In genomic region chr2:9388058-9388457, GRCm38 (mm10) we compare ENCODE assay signal across 16 mouse cellular contexts.
"Had no signal": no experiment of that assay in that cellular context is flagged by ENCODE, and none has a peak within 500 bp of the region (broad histone marks: within the 10 kb centered on the region; RNA-seq: fewer than 3 reads in every experiment).

No protein-coding gene starts in this region.

- H3K27ac ChIP-seq: kidney, embryonic 15.5 days; limb, embryonic 12.5 days; limb, embryonic 15.5 days; liver, embryonic 14.5 days had no signal

- H3K4me2 ChIP-seq: kidney, embryonic 15.5 days; limb, embryonic 12.5 days; limb, embryonic 15.5 days; liver, embryonic 11.5 days; lung, embryonic 14.5 days; midbrain, embryonic 11.5 days had no signal

- H3K9ac ChIP-seq: kidney, embryonic 15.5 days; limb, embryonic 12.5 days; limb, embryonic 15.5 days; liver, embryonic 14.5 days; liver, postnatal 0 days; lung, embryonic 14.5 days had no signal

- DNase-seq: kidney, postnatal 25 days; left cerebral cortex, postnatal 4 days; liver, postnatal 0 days; lung, embryonic 14.5 days; lung, postnatal 36 days; midbrain, embryonic 14.5 days; thymus, adult 18-20 months; thymus, postnatal 36 days had no signal

- H3K27me3 ChIP-seq: kidney, embryonic 15.5 days; limb, embryonic 12.5 days; limb, embryonic 15.5 days; megakaryocyte, embryonic 14.5 days had no signal

- ATAC-seq: liver, postnatal 0 days; lung, postnatal 0 days had no signal

- H3K4me3 ChIP-seq: kidney, embryonic 15.5 days; limb, embryonic 12.5 days; limb, embryonic 15.5 days; megakaryocyte, embryonic 14.5 days had no signal

- H3K4me1 ChIP-seq: kidney, embryonic 15.5 days; limb, embryonic 12.5 days; limb, embryonic 15.5 days; megakaryocyte, embryonic 14.5 days had no signal

- H3K36me3 ChIP-seq: kidney, embryonic 15.5 days; limb, embryonic 12.5 days; limb, embryonic 15.5 days had no signal

- H3K9me3 ChIP-seq: kidney, embryonic 15.5 days; limb, embryonic 12.5 days; limb, embryonic 15.5 days; megakaryocyte, embryonic 14.5 days had no signal
